Mouse (Mus musculus): Measurements from ENCODE around the gene Defa33.
"Not testable (repeated sequence)": the region's sequence is repeated elsewhere in the genome, so short reads cannot be mapped to it uniquely, and the experiment has no call there.

Gene Defa33

DNA sequence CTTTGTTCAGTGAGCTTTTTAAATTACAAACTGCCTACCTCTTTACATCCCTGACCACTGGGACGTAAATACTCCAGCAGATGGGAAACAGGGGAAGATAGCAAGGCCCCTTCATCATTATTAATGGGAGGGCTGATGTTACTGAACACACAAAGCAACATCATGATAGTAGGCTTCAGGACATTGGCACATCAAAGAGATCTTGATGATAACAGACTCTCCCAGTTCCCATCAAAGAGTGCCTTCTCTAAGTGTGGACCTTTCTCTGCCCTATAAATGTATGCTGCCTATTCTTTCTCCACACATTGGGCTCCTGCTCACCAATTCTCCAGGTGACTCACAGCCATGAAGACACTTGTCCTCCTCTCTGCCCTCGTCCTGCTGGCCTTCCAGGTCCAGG is at the start of gene Defa33:
Defa33 (plus strand) TSS at position 301 of the 400 bp plus-strand sequence.
- not testable (repeated sequence) for DNase-seq (ENCODE audit: low spot score)

DNA sequence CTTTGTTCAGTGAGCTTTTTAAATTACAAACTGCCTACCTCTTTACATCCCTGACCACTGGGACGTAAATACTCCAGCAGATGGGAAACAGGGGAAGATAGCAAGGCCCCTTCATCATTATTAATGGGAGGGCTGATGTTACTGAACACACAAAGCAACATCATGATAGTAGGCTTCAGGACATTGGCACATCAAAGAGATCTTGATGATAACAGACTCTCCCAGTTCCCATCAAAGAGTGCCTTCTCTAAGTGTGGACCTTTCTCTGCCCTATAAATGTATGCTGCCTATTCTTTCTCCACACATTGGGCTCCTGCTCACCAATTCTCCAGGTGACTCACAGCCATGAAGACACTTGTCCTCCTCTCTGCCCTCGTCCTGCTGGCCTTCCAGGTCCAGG is 13.4 kb upstream of the Defa33 start, which contains the start of gene Defa2:
Defa2 (plus strand) TSS at position 301 of the 400 bp plus-strand sequence.
- DNase-seq (ENCODE audit: low spot score), result not testable (repeated sequence)

DNA sequence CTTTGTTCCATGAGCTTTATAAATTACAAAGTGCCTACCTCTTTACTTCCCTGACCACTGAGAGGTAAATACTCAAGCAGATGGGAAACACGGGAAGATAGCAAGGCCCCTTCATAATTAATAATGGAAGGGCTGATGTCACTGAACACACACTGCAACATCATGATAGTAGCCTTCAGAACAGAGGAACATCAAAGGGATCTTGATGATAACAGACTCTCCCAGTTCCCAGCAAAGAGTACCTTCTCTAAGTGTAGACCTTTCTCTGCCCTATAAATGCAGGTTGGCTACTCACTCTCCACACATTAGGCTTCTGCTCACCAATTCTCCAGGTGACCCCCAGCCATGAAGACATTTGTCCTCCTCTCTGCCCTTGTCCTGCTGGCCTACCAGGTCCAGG is 35.5 kb downstream of the Defa33 start, which contains the start of gene Defa36:
Defa36 (plus strand) TSS at position 301 of the 400 bp plus-strand sequence.
- not testable (repeated sequence) for DNase-seq (ENCODE audit: low spot score)

Data from spleen, adult 12 weeks (tissue).